Mouse (Mus musculus): ENCODE data around the gene Exoc3.
A peak's percentile ranks its signal among the peaks of the same experiment; 100 is the strongest.

Exoc3 gene

GRCm38 (mm10) chr13:74208317-74208985, at the start of gene Exoc3:
TSS of gene Exoc3 (minus strand) at chr13:74208732.
- peak; percentile 84 to 90 for DNase-seq (ENCODE audit: low spot score in 2 of 2)

GRCm38 (mm10) chr13:74246494-74246893, 38.0 kb upstream of the Exoc3 start:
- no peak for DNase-seq (ENCODE audit: low spot score in 2 of 2)

- no peak for DNase-seq (ENCODE audit: low spot score in 2 of 2)
These were observed 37.3 kb upstream of the Exoc3 start for GRCm38 (mm10) chr13:74245899-74246231.

- peak; percentile 41 to 62 for DNase-seq (ENCODE audit: low spot score in 2 of 2)
These were observed 36.8 kb upstream of the Exoc3 start for GRCm38 (mm10) chr13:74245214-74245898.

- no peak for DNase-seq (ENCODE audit: low spot score in 2 of 2)
These were observed 29.0 kb upstream of the Exoc3 start for GRCm38 (mm10) chr13:74237574-74237973.

GRCm38 (mm10) chr13:74220659-74221058, 12.1 kb upstream of the Exoc3 start:
- no peak for DNase-seq (ENCODE audit: low spot score in 2 of 2)

GRCm38 (mm10) chr13:74218441-74218840, 9.9 kb upstream of the Exoc3 start:
- no peak for DNase-seq (ENCODE audit: low spot score in 2 of 2)

GRCm38 (mm10) chr13:74208986-74209345, 434 bp upstream of the Exoc3 start:
- DNase-seq (ENCODE audit: low spot score in 2 of 2) = peak; percentile 10 to 13

- DNase-seq (ENCODE audit: low spot score in 2 of 2) = no peak
These were observed 12.1 kb downstream of the Exoc3 start for GRCm38 (mm10) chr13:74196451-74196850.

- DNase-seq (ENCODE audit: low spot score in 2 of 2) = no peak
These were observed 15.9 kb downstream of the Exoc3 start for GRCm38 (mm10) chr13:74192613-74193012.

GRCm38 (mm10) chr13:74183011-74183695, 25.4 kb downstream of the Exoc3 start:
- DNase-seq (ENCODE audit: low spot score in 2 of 2) = no peak

GRCm38 (mm10) chr13:74172036-74172435, 36.5 kb downstream of the Exoc3 start:
- DNase-seq (ENCODE audit: low spot score in 2 of 2) = no peak

- no peak for DNase-seq (ENCODE audit: low spot score in 2 of 2)
These were observed 38.9 kb downstream of the Exoc3 start for GRCm38 (mm10) chr13:74169446-74170164.

GRCm38 (mm10) chr13:74167492-74167891, 41.0 kb downstream of the Exoc3 start:
- no peak for DNase-seq (ENCODE audit: low spot score in 2 of 2)

GRCm38 (mm10) chr13:74167057-74167413, 41.5 kb downstream of the Exoc3 start:
- no peak for DNase-seq (ENCODE audit: low spot score in 2 of 2)

GRCm38 (mm10) chr13:74166348-74167056, 42.0 kb downstream of the Exoc3 start:
- peak in 1 of 2 experiments; percentile 32 for DNase-seq (ENCODE audit: low spot score in 2 of 2)

GRCm38 (mm10) chr13:74147327-74147726, 61.2 kb downstream of the Exoc3 start:
- DNase-seq (ENCODE audit: low spot score in 2 of 2) = no peak

- no peak for DNase-seq (ENCODE audit: low spot score in 2 of 2)
These were observed 62.4 kb downstream of the Exoc3 start for GRCm38 (mm10) chr13:74145983-74146622.

- DNase-seq (ENCODE audit: low spot score in 2 of 2) = no peak
These were observed 64.2 kb downstream of the Exoc3 start for GRCm38 (mm10) chr13:74144120-74144884.

- no peak for DNase-seq (ENCODE audit: low spot score in 2 of 2)
These were observed 65.2 kb downstream of the Exoc3 start for GRCm38 (mm10) chr13:74143282-74143681.

All from frontal cortex, postnatal 10 days (tissue).